Mouse (Mus musculus): ENCODE measurements around the gene Ugcg.

Gene Ugcg

GRCm38 (mm10) chr4:59188802-59189545 is at the start of gene Ugcg:
Gene Ugcg (plus strand): TSS chr4:59189257.
- in situ Hi-C loops (cut with MboI; ENCODE audit: unreplicated experiment in 2 of 2): loop anchor here (5.0 to 10.0 kb wide), 7 partner anchors 64 to 924 kb away; partner anchors contain the start of gene Gm20503 (in 1 of the 2)

DNA sequence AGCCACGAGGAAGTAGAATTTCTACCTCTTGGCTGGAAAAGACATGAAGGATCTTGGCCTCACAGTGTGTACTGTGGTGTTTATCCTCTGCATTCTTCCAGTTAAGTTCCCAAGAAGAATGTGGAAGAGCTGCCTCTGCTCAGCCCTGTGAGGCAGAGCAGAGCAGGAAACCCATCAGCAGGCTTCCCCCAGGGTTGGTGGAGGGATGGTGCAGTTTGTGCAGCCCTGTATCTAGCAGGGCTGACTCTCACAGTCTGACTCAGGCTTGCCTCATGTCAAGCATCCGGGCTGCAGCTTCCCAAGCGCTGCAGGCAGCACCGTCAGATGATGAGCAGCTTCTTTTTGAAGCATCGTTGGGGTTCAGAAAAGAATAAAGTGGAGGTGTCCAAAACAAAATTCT is 40.0 kb upstream of the Ugcg start:
- in situ Hi-C loops (cut with MboI; ENCODE audit: unreplicated experiment in 2 of 2): no loop called here

- in situ Hi-C loops (cut with MboI; ENCODE audit: unreplicated experiment in 2 of 2): no loop called here
Measured at GRCm38 (mm10) chr4:59150907-59151306, 38.1 kb upstream of the Ugcg start.

DNA sequence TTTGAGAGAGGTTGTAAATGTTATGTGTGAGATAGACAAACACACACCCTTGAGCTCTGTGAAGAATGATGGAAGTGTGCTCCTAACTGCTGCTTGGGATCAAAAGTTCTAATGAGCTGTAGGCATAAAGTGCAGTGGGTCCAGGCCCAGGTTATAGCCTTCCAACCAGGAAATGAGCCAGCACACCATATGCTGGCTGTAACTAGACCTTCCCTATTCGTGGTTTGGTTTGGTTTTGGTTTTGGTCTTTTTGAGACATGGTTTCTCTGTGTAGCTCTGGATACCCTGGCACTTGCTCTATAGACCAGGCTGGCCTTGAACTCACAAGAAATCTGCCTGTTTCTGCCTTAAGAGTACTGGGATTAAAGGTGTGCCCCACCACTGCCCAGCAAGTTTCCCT is 37.1 kb upstream of the Ugcg start:
- in situ Hi-C loops (cut with MboI; ENCODE audit: unreplicated experiment in 2 of 2): no loop called here

GRCm38 (mm10) chr4:59156897-59157592 is 32.0 kb upstream of the Ugcg start:
- in situ Hi-C loops (cut with MboI; ENCODE audit: unreplicated experiment in 2 of 2): no loop called here

- in situ Hi-C loops (cut with MboI; ENCODE audit: unreplicated experiment in 2 of 2): no loop called here
Measured at GRCm38 (mm10) chr4:59157654-59158053, 31.4 kb upstream of the Ugcg start.

GRCm38 (mm10) chr4:59160289-59160688 is 28.8 kb upstream of the Ugcg start:
- in situ Hi-C loops (cut with MboI; ENCODE audit: unreplicated experiment in 2 of 2): no loop called here

- in situ Hi-C loops (cut with MboI; ENCODE audit: unreplicated experiment in 2 of 2): no loop called here
Measured at GRCm38 (mm10) chr4:59160959-59161670, 27.9 kb upstream of the Ugcg start.

DNA sequence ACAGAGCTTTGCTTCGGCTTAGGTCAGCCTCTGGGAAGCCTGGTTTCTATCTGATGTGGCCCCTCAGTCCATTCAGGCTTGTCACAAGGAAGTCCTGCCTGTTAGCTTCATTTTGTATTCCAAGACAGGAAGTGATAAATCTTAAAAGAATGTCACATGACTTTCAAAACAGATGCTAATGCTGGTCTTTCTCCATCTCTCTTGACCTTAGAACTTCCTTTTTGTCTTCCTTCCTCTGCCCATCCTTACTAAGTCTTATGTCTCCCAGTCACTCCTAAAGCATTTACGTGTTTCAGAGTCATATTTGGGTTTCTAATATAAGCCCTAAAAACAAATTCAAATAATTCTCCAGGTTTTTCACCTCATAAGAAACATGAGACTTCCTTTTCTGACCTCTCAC is 25.0 kb upstream of the Ugcg start:
- in situ Hi-C loops (cut with MboI; ENCODE audit: unreplicated experiment in 2 of 2): no loop called here

DNA sequence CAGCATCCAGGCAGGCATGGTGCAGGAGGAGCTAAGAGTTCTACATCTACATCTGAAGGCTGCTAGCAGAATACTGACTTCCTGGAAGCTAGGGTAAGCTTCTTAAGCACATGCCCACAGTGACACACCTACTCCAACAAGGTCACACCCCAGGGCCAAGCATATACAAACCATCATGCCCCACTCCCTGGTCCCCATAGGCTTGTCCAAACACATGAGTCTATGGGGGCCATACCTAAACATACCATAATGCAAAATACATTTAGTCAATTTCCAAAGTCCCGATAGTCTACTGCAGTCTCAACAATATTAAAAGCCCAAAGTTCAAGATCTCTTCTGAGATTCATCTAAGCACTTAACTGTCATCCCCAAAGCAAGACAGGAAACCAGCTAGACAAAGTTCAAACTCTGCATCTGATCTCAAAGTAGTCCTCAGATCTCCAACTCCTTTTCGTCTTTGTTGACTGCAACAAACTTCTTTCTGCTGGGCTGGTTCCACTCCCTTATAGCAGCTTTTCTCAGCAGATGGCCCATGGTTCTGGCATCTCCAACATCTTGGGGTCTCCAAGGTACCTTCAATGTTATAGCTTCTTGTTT is 21.7 kb upstream of the Ugcg start:
- in situ Hi-C loops (cut with MboI; ENCODE audit: unreplicated experiment in 2 of 2): no loop called here

- in situ Hi-C loops (cut with MboI; ENCODE audit: unreplicated experiment in 2 of 2): no loop called here
Measured at GRCm38 (mm10) chr4:59169981-59170380, 19.1 kb upstream of the Ugcg start.

- in situ Hi-C loops (cut with MboI; ENCODE audit: unreplicated experiment in 2 of 2): no loop called here
Measured at GRCm38 (mm10) chr4:59172616-59173015, 16.4 kb upstream of the Ugcg start.

DNA sequence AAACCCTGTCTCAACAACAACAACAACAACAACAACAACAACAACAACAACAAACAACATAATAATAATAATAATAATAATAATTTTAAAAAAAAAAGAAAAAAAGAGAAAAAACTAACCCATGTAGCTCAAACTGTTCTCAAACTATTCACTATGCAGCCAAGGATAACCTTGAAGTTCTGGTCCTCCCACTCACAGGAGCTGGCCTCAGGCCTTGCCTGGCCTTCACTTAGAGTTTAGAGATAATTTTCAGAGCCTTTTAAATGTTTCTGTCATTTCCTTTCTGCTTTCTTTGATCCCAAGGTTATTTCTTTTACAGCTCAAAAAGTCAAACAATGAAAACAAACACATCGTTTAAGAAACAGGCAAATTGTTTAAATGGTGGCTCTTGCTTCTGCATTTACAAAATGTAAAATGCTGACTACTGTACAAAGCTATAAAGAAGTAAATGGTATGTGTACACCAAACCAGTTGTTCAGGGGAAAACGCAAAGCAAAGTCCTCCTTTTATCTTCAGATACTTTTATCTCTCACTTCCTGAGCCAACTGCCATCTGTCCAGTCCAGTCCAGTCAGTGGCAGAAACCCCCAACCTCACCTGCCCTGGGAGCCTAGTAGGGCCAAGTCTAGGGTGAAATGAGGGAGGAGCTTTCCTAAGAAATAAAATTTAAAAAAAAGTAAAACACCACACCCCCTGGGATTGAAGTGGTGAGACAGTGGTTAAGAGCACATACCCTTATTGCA is 15.7 kb upstream of the Ugcg start:
- in situ Hi-C loops (cut with MboI; ENCODE audit: unreplicated experiment in 2 of 2): no loop called here

DNA sequence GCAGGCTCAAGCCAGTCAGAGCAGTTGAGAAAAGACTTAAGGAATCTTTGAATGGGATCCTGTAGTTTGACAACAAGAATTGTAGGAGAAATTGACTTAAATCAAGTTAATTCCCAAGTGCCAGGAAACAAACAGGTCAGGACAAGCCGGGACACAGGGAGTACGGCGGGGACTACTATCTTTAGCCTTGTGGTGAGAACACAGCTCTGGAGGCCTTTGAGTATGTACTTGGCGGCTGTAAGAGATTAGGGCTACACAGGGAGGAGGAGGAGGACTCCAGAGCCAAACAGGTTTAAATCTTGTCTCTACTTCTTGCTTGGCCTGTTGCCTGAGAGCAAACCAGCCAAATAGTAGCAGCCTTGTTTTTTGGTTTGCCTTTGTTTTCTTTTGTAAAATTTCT is 14.1 kb upstream of the Ugcg start:
- in situ Hi-C loops (cut with MboI; ENCODE audit: unreplicated experiment in 2 of 2): no loop called here

- in situ Hi-C loops (cut with MboI; ENCODE audit: unreplicated experiment in 2 of 2): no loop called here
Measured at GRCm38 (mm10) chr4:59175929-59176328, 13.1 kb upstream of the Ugcg start.

DNA sequence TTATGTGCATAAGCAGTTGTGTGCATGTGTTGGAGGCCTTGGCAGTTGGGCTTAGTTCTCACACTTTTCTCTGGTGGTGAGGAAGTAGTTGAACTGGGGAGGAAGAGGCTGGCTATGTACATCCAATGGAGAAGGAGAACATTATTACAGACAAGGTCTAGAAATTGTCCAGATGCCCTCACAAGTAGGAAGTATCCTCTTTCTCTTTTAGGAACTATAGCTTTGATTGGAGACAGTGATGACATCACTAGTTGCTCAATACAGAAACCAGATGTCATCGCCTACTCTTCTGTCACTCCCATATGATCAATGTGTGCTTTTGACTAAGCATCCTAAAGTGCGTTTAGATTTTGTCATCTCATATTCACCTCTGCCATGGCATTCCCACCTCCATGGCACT is 11.5 kb upstream of the Ugcg start:
- in situ Hi-C loops (cut with MboI; ENCODE audit: unreplicated experiment in 2 of 2): no loop called here

DNA sequence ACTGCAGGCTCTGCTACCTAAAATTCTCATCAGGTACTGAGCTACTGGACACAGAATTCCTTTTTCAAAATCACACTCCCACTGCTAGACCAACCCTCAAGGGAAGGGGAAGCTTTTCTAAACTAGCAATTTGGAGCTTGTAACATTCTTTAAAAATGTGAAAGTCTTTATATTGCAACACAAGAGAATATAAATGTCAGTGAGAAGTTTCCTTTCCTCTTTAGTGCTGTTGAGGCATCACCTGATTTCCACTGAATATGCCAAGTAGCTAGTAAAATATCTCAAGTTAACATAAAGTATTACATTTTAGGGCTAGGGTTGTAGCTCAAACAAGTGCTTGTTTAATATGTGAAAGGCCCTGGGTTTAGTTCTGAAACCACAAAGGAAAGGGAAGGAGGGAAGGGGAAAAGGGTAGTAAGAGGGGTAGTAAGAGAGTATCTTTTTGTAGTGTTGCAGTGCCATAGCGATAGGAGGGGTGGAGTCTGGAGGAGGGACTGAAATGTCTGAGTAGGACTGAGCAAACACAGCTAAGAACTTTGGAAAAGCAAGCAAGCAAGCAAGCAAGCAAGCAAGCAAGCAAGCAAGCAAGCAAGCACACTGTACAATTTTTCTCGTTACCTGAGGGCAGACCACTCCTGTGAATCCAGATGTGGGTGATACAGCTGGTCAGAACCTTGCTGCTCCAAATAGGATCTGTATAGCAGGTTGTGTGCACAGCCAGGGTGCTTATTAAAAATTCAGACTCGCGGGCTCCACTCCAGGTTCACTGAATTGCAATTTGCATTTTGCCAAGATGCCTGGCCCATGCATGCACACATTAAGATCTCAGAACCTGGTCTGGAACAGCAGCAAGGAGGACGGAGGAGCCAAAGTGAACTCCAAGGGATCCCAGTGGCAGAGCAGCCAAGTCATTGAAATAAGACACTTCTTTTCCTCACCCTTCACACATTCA is 7.5 kb upstream of the Ugcg start:
- in situ Hi-C loops (cut with MboI; ENCODE audit: unreplicated experiment in 2 of 2): loop anchor here (10.0 kb wide), 5 partner anchors 57 to 917 kb away; partner anchors contain the start of gene Gm20503 (in 1 of the 2)

- in situ Hi-C loops (cut with MboI; ENCODE audit: unreplicated experiment in 2 of 2): loop anchor here (5.0 to 10.0 kb wide), 7 partner anchors 61 to 921 kb away; partner anchors contain the start of gene Gm20503 (in 1 of the 2)
Measured at GRCm38 (mm10) chr4:59185671-59186070, 3.4 kb upstream of the Ugcg start.

DNA sequence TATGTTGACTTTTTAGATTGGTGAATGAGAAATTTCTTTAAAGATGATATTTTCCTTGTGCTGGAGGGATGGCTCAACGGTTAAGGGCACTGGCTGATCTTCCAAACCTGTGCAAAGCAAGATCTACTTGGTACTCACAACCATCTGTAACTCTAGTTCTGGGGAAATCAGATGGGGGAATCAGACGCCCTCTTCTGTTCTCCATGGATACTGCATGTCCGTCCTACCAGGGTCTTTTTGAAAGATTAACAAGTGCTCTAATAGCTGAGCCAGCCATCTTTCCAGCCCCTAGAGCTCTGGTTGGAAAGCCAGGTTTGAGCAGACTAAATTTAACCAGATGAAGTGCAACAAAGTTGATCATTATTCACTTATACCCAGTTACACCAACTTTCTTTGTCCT is 1.8 kb upstream of the Ugcg start:
- in situ Hi-C loops (cut with MboI; ENCODE audit: unreplicated experiment in 2 of 2): loop anchor here (5.0 to 10.0 kb wide), 7 partner anchors 62 to 922 kb away; partner anchors contain the start of gene Gm20503 (in 1 of the 2)
